In the genomic region with DNA sequence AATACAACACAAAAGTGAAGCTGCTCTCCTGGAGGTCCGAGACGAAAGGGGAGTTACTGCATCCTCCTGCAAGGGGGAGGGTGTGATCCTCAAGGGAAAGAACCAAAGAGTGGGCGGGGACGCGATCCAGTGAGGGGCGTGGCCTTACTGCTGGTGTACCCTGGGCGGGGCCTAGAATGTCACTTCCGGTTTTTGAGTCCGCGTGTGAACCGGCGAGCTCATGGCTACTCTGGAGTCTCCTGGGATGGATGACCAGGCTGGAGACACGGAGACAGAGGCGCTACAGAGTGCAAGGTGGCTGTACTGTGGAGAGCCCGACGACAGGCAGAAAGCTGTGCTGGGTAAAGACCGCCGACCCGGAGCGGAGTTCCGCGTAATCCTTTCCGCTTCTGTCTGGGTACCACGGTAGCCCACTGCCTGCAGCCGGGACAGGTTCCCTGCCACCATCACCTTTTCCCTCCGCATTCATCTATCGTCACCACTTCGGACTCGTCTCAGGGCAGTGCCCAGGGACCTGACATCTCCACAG, we compare ENCODE assay signal across 8 mouse cellular contexts. TPM values are rescaled to one million over a fixed set of nuclear protein-coding genes. Genes with fewer than 3 reads are reported as not detected.
DNase-seq lines count a peak whose midpoint lies in the region; ATAC-seq and TF ChIP-seq lines count a peak whose summit lies in the region.

A gene (plus strand): TSS at position 132 of the 529 bp plus-strand sequence.

- ATAC-seq in G1E (ENCODE audit: extremely low read depth, insufficient number of reproducible peaks, low FRiP score, poor library complexity, severe bottlenecking) = peak; percentile 90
- peak; percentile 89 for ATAC-seq in forebrain, embryonic 16.5 days
- peak; percentile 89 for ATAC-seq in lung, embryonic 14.5 days (ENCODE audit: insufficient read depth)

- peak; percentile 88 for DNase-seq in G1E (ENCODE audit: low spot score)
- DNase-seq in cerebellum, adult 18-20 months = peak; percentile 86 to 91
- DNase-seq in heart, postnatal 36 days = peak; percentile 93 to 94
- DNase-seq in layer of hippocampus, adult 2 months (ENCODE audit: low spot score in 2 of 2) = peak; percentile 85 to 86
- peak; percentile 99 for DNase-seq in lung, embryonic 14.5 days
- peak; percentile 96 for DNase-seq in thymus, adult 2 months

- peak within 1 kb of the TSS; percentile 93 for H3K4me2 ChIP-seq in forebrain, embryonic 16.5 days (ENCODE audit: low read length)
- peak within 1 kb of the TSS; percentile 96 for H3K4me2 ChIP-seq in lung, embryonic 14.5 days

- under 1% methylated on average over 29 of the region's 29 CpGs for WGBS in forebrain, embryonic 16.5 days
- under 1% methylated on average over 29 of the region's 29 CpGs for WGBS in lung, embryonic 14.5 days
- WGBS in olfactory bulb, adult 2 months = under 1% methylated on average over 29 of the region's 29 CpGs
- under 1% methylated on average over 29 of the region's 29 CpGs for WGBS in thymus, adult 2 months

- TF ChIP-seq CTCF in G1E (IDR thresholded peaks at IDR 0.05; ENCODE audit: low read depth, low read length) = no peak
- no peak for TF ChIP-seq CTCF in layer of hippocampus, adult 2 months (conservative IDR thresholded peaks at IDR 0.05)
- 0 out of 2 replicates have a peak, but pooled peaks have one; percentile 2 for TF ChIP-seq CTCF in lung, embryonic 14.5 days (IDR thresholded peaks at IDR 0.05; ENCODE audit: low read depth)
- no peak for TF ChIP-seq CTCF in olfactory bulb, adult 2 months (IDR thresholded peaks at IDR 0.05; ENCODE audit: insufficient read depth, low read depth, low read length)
- no peak for TF ChIP-seq CTCF in thymus, adult 2 months (IDR thresholded peaks at IDR 0.05; ENCODE audit: borderline replicate concordance, control insufficient read depth, extremely low read depth, insufficient read depth, low read length, poor library complexity)

- H3K9me3 ChIP-seq in G1E (replicated peaks) = no peaks in the 10 kb centered on the region
- H3K9me3 ChIP-seq in forebrain, embryonic 16.5 days (ENCODE audit: control insufficient read depth, low read length) = no peaks in the 10 kb centered on the region
- H3K9me3 ChIP-seq in lung, embryonic 14.5 days (ENCODE audit: low read depth, low read length) = no peaks in the 10 kb centered on the region

- intact Hi-C loops in heart, postnatal 36 days (cut with DNase I) = loop anchor here (5.0 to 10.0 kb wide), 3 partner anchors 79 to 1119 kb away; a partner anchor contains a TSS

- H3K9ac ChIP-seq in forebrain, embryonic 16.5 days (replicated peaks; ENCODE audit: low read depth, low read length) = peak within 1 kb of the TSS; percentile 74
- peak within 1 kb of the TSS; percentile 63 for H3K9ac ChIP-seq in lung, embryonic 14.5 days

- peaks cover 59% of the 10 kb centered on the region for H3K4me1 ChIP-seq in G1E (ENCODE audit: insufficient read depth, low read depth, low read length)
- peaks cover 14% of the 10 kb centered on the region for H3K4me1 ChIP-seq in forebrain, embryonic 16.5 days (replicated peaks; ENCODE audit: control insufficient read depth, insufficient read depth, low read length)
- H3K4me1 ChIP-seq in lung, embryonic 14.5 days (ENCODE audit: insufficient read depth) = no peaks in the 10 kb centered on the region; the same call in 1 of the 2 replicates
- peaks cover 6% of the 10 kb centered on the region for H3K4me1 ChIP-seq in olfactory bulb, adult 2 months (ENCODE audit: control insufficient read depth, insufficient read depth, low read length)
- peaks cover 12% of the 10 kb centered on the region for H3K4me1 ChIP-seq in thymus, adult 2 months (replicated peaks; ENCODE audit: control insufficient read depth, insufficient read depth, low read length)

- H3K36me3 ChIP-seq in G1E (replicated peaks) = peaks cover 37% of the 10 kb centered on the region
- H3K36me3 ChIP-seq in forebrain, embryonic 16.5 days (ENCODE audit: control insufficient read depth, insufficient read depth) = no peaks in the 10 kb centered on the region
- 0 out of 2 replicates have a peak, but pooled peaks cover 6% of the 10 kb centered on the region for H3K36me3 ChIP-seq in lung, embryonic 14.5 days (ENCODE audit: insufficient read depth)
- no peaks in the 10 kb centered on the region for H3K36me3 ChIP-seq in thymus, adult 2 months (ENCODE audit: control insufficient read depth, insufficient read depth, low read length)

- no peaks in the 10 kb centered on the region for H3K27me3 ChIP-seq in G1E (ENCODE audit: insufficient read depth, low read length)
- H3K27me3 ChIP-seq in forebrain, embryonic 16.5 days (replicated peaks; ENCODE audit: control insufficient read depth, insufficient read depth, low read length) = no peaks in the 10 kb centered on the region
- H3K27me3 ChIP-seq in lung, embryonic 14.5 days (ENCODE audit: insufficient read depth, low read length) = no peaks in the 10 kb centered on the region
- H3K27me3 ChIP-seq in thymus, adult 2 months (ENCODE audit: control insufficient read depth, insufficient read depth, low read length) = no peaks in the 10 kb centered on the region

- H3K4me3 ChIP-seq in G1E (ENCODE audit: low read depth, low read length) = peak within 1 kb of the TSS; percentile 82
- H3K4me3 ChIP-seq in forebrain, embryonic 16.5 days (replicated peaks; ENCODE audit: low read length) = peak within 1 kb of the TSS; percentile 86
- peak within 1 kb of the TSS; percentile 79 for H3K4me3 ChIP-seq in layer of hippocampus, adult 2 months
- peak within 1 kb of the TSS; percentile 79 for H3K4me3 ChIP-seq in lung, embryonic 14.5 days (ENCODE audit: low read depth, low read length)
- H3K4me3 ChIP-seq in olfactory bulb, adult 2 months (ENCODE audit: insufficient read depth, low read depth, low read length) = peak within 1 kb of the TSS; percentile 68
- H3K4me3 ChIP-seq in thymus, adult 2 months (ENCODE audit: control insufficient read depth, insufficient read depth, low read length) = peak within 1 kb of the TSS; percentile 63

- H3K27ac ChIP-seq in forebrain, embryonic 16.5 days (ENCODE audit: low read length) = peak within 1 kb of the TSS; percentile 15
- peak within 1 kb of the TSS; percentile 68 for H3K27ac ChIP-seq in layer of hippocampus, adult 2 months
- H3K27ac ChIP-seq in lung, embryonic 14.5 days (ENCODE audit: low read depth) = 0 out of 2 replicates have a peak within 1 kb of the TSS, but pooled peaks have one; percentile 33
- H3K27ac ChIP-seq in olfactory bulb, adult 2 months (ENCODE audit: insufficient read depth, low read depth, low read length) = no peak within 1 kb of the TSS
- H3K27ac ChIP-seq in thymus, adult 2 months (ENCODE audit: control insufficient read depth, insufficient read depth, low read length) = no peak within 1 kb of the TSS

- 0 out of 2 replicates have a peak, but pooled peaks have one; percentile 16 for TF ChIP-seq POLR2A in olfactory bulb, adult 2 months (IDR thresholded peaks at IDR 0.05; ENCODE audit: insufficient read depth, low read depth, low read length)
- TF ChIP-seq POLR2A in thymus, adult 2 months (IDR thresholded peaks at IDR 0.05; ENCODE audit: control insufficient read depth, extremely low read depth, insufficient read depth, low read length, poor library complexity) = no peak

RNA-seq across cellular contexts. Expression of the gene that starts here (rescaled TPM):
- total RNA-seq in G1E (2014; fragmentation: Nextera tagmentation) (21.4 and 23.2 TPM in 2 replicates), G1E (2017) (31.7 and 44.5 TPM in 2 replicates)
- polyA plus RNA-seq in G1E (2012) = 3.5 and 9.2 TPM in 2 replicates
- 32.1 and 35.1 TPM in 2 replicates for polyA plus RNA-seq in forebrain, embryonic 16.5 days (2015; fragmentation: Nextera tagmentation; extraction: Ambion mirVana)
- 10 to 100 TPM; 21.9 to 24.8 TPM for total RNA-seq in heart, postnatal 36 days (2021)
- total RNA-seq in layer of hippocampus, adult 2 months (2021) = 10 to 100 TPM; 11.3 to 12.8 TPM
- polyA plus RNA-seq in lung, embryonic 14.5 days (2014; fragmentation: Nextera tagmentation; extraction: Ambion mirVana) = 40.1 and 43.3 TPM in 2 replicates
- not detected in 2 replicates for polyA plus RNA-seq in olfactory bulb, adult 2 months (2012; ENCODE audit: insufficient read depth, insufficient read length, low replicate concordance, missing spikeins)
- polyA plus RNA-seq in thymus, adult 2 months (2012; rRNA removed) = 11.1 and 14.6 TPM in 2 replicates

Comparison
In these comparisons a context has a peak if more than half of its experiments do, and no peak if none do; other contexts are left out.
1. H3K27ac ChIP-seq: peak in forebrain, embryonic 16.5 days (single experiment), layer of hippocampus, adult 2 months (single experiment) and lung, embryonic 14.5 days (single experiment); none in olfactory bulb, adult 2 months (single experiment) and thymus, adult 2 months (single experiment).
2. Peak in every context shown above with its lines, with median percentiles within 50 percentile points of each other: ATAC-seq, DNase-seq and H3K4me3 ChIP-seq.